Mouse (Mus musculus): ENCODE measurements around the gene Gm6121.
"Not testable (repeated sequence)": the region's sequence is repeated elsewhere in the genome, so short reads cannot be mapped to it uniquely, and the experiment has no call there.

Gm6121 gene

GRCm38 (mm10) chrX:26935597-26935996, at the start of gene Gm6121:
TSS of gene Gm6121 (minus strand) at chrX:26935697.
- in situ Hi-C loops (cut with MboI, MseI) = not testable (repeated sequence)

Measured in T-helper 2 cell (primary cell).